Mouse (Mus musculus): ENCODE results near the gene Rhox2a.
"Not testable (repeated sequence)": the region's sequence is repeated elsewhere in the genome, so short reads cannot be mapped to it uniquely, and the experiment has no call there.

Gene Rhox2a

GRCm38 (mm10) chrX:37244676-37245075 lies at the start of gene Rhox2a:
Gene Rhox2a (plus strand): TSS chrX:37244976.
- DNase-seq (ENCODE audit: low spot score), result not testable (repeated sequence)

GRCm38 (mm10) chrX:37198676-37199075 lies 46.1 kb upstream of the Rhox2a start:
- DNase-seq (ENCODE audit: low spot score), result no peak

GRCm38 (mm10) chrX:37210941-37211340 lies 33.8 kb upstream of the Rhox2a start, which contains the start of gene Gm9:
Gene Gm9 (minus strand): TSS chrX:37211041.
- no peak for DNase-seq (ENCODE audit: low spot score)

- not testable (repeated sequence) for DNase-seq (ENCODE audit: low spot score)
Observed at GRCm38 (mm10) chrX:37222158-37222557, 22.6 kb upstream of the Rhox2a start, which contains the start of gene Rhox1. Gene Rhox1 (minus strand): TSS chrX:37222258.

GRCm38 (mm10) chrX:37249619-37250018 lies 4.8 kb downstream of the Rhox2a start, which contains the start of gene Rhox3a:
Gene Rhox3a (plus strand): TSS chrX:37249919.
- not testable (repeated sequence) for DNase-seq (ENCODE audit: low spot score)

GRCm38 (mm10) chrX:37265038-37265437 lies 20.3 kb downstream of the Rhox2a start, which contains the start of gene Rhox4a:
Gene Rhox4a (plus strand): TSS chrX:37265338.
- not testable (repeated sequence) for DNase-seq (ENCODE audit: low spot score)
